Mouse (Mus musculus): ENCODE results near the gene Arpc1b. TPM values are rescaled to one million over a fixed set of nuclear protein-coding genes. Genes with fewer than 3 reads are reported as not detected.
"Not testable (repeated sequence)": the region's sequence is repeated elsewhere in the genome, so short reads cannot be mapped to it uniquely, and the experiment has no call there.

Arpc1b gene
- 95.4 and 127 TPM in 2 replicates for polyA plus RNA-seq (2014; fragmentation: Nextera tagmentation; extraction: Ambion mirVana)

- under 1% methylated on average over 49 of the region's 53 CpGs for WGBS (ENCODE audit: insufficient replicate concordance)
- Histone ChIP-seq H3K27ac (ENCODE audit: low read depth, low read length) (0 out of 2 replicates have a peak within 1 kb of the TSS, but pooled peaks have one; percentile 35), H3K9ac (ENCODE audit: low read depth, low read length) (peak within 1 kb of the TSS; percentile 80), H3K9me3 (replicated peaks; ENCODE audit: control insufficient read depth, low read length) (no peaks in the 10 kb centered on the region), H3K4me2 (peak within 1 kb of the TSS; percentile 94), H3K4me3 (ENCODE audit: low read depth, low read length) (peak within 1 kb of the TSS; percentile 79), H3K4me1 (ENCODE audit: control insufficient read depth, insufficient read depth, low read length) (peaks cover 8% of the 10 kb centered on the region; the same call in 1 of the 2 replicates), H3K36me3 (ENCODE audit: control insufficient read depth, insufficient read depth, low read length) (no peaks in the 10 kb centered on the region), H3K27me3 (ENCODE audit: control insufficient read depth, insufficient read depth, low read length) (no peaks in the 10 kb centered on the region)
- peak; percentile 79 for ATAC-seq (replicated peaks; ENCODE audit: insufficient number of reproducible peaks, low FRiP score, low TSS enrichment)
Observed at GRCm38 (mm10) chr5:145114071-145114605, at the start of gene Arpc1b. Gene Arpc1b (plus strand): TSS chr5:145114215.

- H3K9ac ChIP-seq (ENCODE audit: low read depth, low read length), result no peak overlapping the region
- H3K9me3 ChIP-seq (replicated peaks; ENCODE audit: control insufficient read depth, low read length), result no peaks in the 10 kb centered on the region
- ATAC-seq (replicated peaks; ENCODE audit: insufficient number of reproducible peaks, low FRiP score, low TSS enrichment), result no peak
- no peak overlapping the region for H3K4me2 ChIP-seq
- H3K27ac ChIP-seq (ENCODE audit: low read depth, low read length), result no peak overlapping the region
- 92% methylated on average over 1 of the region's 1 CpGs for WGBS (ENCODE audit: insufficient replicate concordance)
- no peak overlapping the region for H3K4me3 ChIP-seq (ENCODE audit: low read depth, low read length)
- no peaks in the 10 kb centered on the region for H3K4me1 ChIP-seq (ENCODE audit: control insufficient read depth, insufficient read depth, low read length)
- H3K27me3 ChIP-seq (ENCODE audit: control insufficient read depth, insufficient read depth, low read length), result no peaks in the 10 kb centered on the region
- no peaks in the 10 kb centered on the region for H3K36me3 ChIP-seq (ENCODE audit: control insufficient read depth, insufficient read depth, low read length)
Observed at GRCm38 (mm10) chr5:145064765-145065340, 49.2 kb upstream of the Arpc1b start.

DNA sequence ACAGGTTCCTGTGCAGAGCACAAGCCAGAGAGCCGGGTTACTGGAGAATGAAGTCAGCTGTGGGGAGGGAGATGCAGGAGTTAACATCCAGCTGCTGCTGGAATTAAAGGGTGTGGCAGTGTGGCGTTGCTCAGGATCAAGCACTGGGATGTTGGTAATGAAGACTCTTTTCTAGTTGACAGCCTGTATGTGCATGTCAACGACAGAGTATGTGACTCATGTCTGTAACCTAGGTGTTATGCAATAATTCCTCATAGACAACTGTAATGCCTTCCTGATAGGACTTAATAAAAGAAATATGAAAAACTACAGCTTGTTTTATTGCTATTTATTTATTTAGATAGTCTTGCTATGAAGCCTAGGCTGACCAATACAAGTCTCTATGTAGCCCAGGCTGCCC is 45.2 kb upstream of the Arpc1b start:
- no peaks in the 10 kb centered on the region for H3K36me3 ChIP-seq (ENCODE audit: control insufficient read depth, insufficient read depth, low read length)
- no peaks in the 10 kb centered on the region for H3K4me1 ChIP-seq (ENCODE audit: control insufficient read depth, insufficient read depth, low read length)
- 57% methylated on average over 3 of the region's 3 CpGs for WGBS (ENCODE audit: insufficient replicate concordance)
- H3K9ac ChIP-seq (ENCODE audit: low read depth, low read length), result no peak overlapping the region
- no peak overlapping the region for H3K27ac ChIP-seq (ENCODE audit: low read depth, low read length)
- H3K27me3 ChIP-seq (ENCODE audit: control insufficient read depth, insufficient read depth, low read length), result no peaks in the 10 kb centered on the region
- no peaks in the 10 kb centered on the region for H3K9me3 ChIP-seq (replicated peaks; ENCODE audit: control insufficient read depth, low read length)
- H3K4me3 ChIP-seq (ENCODE audit: low read depth, low read length), result no peak overlapping the region
- no peak overlapping the region for H3K4me2 ChIP-seq
- no peak for ATAC-seq (replicated peaks; ENCODE audit: insufficient number of reproducible peaks, low FRiP score, low TSS enrichment)

GRCm38 (mm10) chr5:145069707-145070106 is 44.3 kb upstream of the Arpc1b start:
- H3K9me3 ChIP-seq (replicated peaks; ENCODE audit: control insufficient read depth, low read length), result no peaks in the 10 kb centered on the region
- WGBS (ENCODE audit: insufficient replicate concordance), result under 1% methylated on average over 5 of the region's 5 CpGs
- no peaks in the 10 kb centered on the region for H3K27me3 ChIP-seq (ENCODE audit: control insufficient read depth, insufficient read depth, low read length)
- ATAC-seq (replicated peaks; ENCODE audit: insufficient number of reproducible peaks, low FRiP score, low TSS enrichment), result no peak
- no peak overlapping the region for H3K4me3 ChIP-seq (ENCODE audit: low read depth, low read length)
- no peak overlapping the region for H3K27ac ChIP-seq (ENCODE audit: low read depth, low read length)
- no peaks in the 10 kb centered on the region for H3K4me1 ChIP-seq (ENCODE audit: control insufficient read depth, insufficient read depth, low read length)
- no peak overlapping the region for H3K4me2 ChIP-seq
- no peaks in the 10 kb centered on the region for H3K36me3 ChIP-seq (ENCODE audit: control insufficient read depth, insufficient read depth, low read length)
- no peak overlapping the region for H3K9ac ChIP-seq (ENCODE audit: low read depth, low read length)

DNA sequence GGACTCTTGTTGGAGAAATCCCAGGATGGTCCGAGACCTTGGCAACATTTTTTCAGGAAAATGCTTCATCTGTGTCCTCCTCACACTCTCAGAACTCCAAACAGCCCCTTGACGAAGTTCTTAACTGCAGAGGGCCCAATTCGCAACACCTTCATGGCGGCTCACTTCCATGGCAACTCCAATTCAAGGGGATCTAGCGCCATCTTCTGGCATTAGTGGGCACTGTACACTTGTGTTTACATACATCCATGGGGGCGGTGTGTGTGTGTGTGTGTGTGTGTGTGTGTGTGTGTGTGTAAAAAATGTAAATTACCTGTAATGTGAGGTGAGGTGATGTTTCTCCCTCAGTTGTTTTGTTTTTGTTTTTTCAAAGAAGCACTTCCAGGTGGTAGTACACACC is 42.7 kb upstream of the Arpc1b start:
- no peak for ATAC-seq (replicated peaks; ENCODE audit: insufficient number of reproducible peaks, low FRiP score, low TSS enrichment)
- Histone ChIP-seq H3K27ac (ENCODE audit: low read depth, low read length) (no peak overlapping the region), H3K4me2 (no peak overlapping the region), H3K4me1 (ENCODE audit: control insufficient read depth, insufficient read depth, low read length) (no peaks in the 10 kb centered on the region), H3K9me3 (replicated peaks; ENCODE audit: control insufficient read depth, low read length) (no peaks in the 10 kb centered on the region), H3K9ac (ENCODE audit: low read depth, low read length) (no peak overlapping the region), H3K4me3 (ENCODE audit: low read depth, low read length) (no peak overlapping the region), H3K36me3 (ENCODE audit: control insufficient read depth, insufficient read depth, low read length) (no peaks in the 10 kb centered on the region), H3K27me3 (ENCODE audit: control insufficient read depth, insufficient read depth, low read length) (no peaks in the 10 kb centered on the region)
- WGBS (ENCODE audit: insufficient replicate concordance), result 42% methylated on average over 6 of the region's 6 CpGs

DNA sequence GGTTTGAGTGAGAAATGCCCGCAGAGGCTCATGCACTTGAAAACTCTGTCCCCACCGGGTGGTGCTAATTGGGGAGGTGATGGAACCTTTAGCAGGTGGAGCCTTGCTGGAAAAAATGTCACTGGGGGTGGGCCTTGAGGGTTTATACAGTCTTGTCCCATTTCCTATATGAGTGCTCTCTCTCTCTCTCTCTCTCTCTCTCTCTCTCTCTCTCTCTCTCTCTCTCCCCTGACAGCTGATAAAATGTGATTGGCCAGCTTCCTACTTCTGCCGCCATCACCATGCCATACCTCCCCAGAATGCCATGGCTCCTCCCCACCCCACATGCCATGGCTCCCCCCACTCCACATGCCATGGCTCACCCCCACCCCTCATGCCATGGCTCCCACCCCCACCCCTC is 38.9 kb upstream of the Arpc1b start:
- Histone ChIP-seq H3K9me3 (replicated peaks; ENCODE audit: control insufficient read depth, low read length) (no peaks in the 10 kb centered on the region), H3K4me3 (ENCODE audit: low read depth, low read length) (no peak overlapping the region), H3K27ac (ENCODE audit: low read depth, low read length) (no peak overlapping the region), H3K36me3 (ENCODE audit: control insufficient read depth, insufficient read depth, low read length) (no peaks in the 10 kb centered on the region), H3K27me3 (ENCODE audit: control insufficient read depth, insufficient read depth, low read length) (no peaks in the 10 kb centered on the region), H3K4me2 (no peak overlapping the region), H3K9ac (ENCODE audit: low read depth, low read length) (no peak overlapping the region), H3K4me1 (ENCODE audit: control insufficient read depth, insufficient read depth, low read length) (no peaks in the 10 kb centered on the region)
- WGBS (ENCODE audit: insufficient replicate concordance), result 48% methylated on average over 3 of the region's 3 CpGs
- ATAC-seq (replicated peaks; ENCODE audit: insufficient number of reproducible peaks, low FRiP score, low TSS enrichment), result no peak

GRCm38 (mm10) chr5:145081866-145082613 is 32.0 kb upstream of the Arpc1b start:
- Histone ChIP-seq H3K4me3 (ENCODE audit: low read depth, low read length) (no peak overlapping the region), H3K27ac (ENCODE audit: low read depth, low read length) (no peak overlapping the region), H3K4me1 (ENCODE audit: control insufficient read depth, insufficient read depth, low read length) (peaks cover 4% of the 10 kb centered on the region; the same call in 1 of the 2 replicates), H3K4me2 (no peak overlapping the region), H3K9me3 (replicated peaks; ENCODE audit: control insufficient read depth, low read length) (no peaks in the 10 kb centered on the region), H3K9ac (ENCODE audit: low read depth, low read length) (no peak overlapping the region), H3K27me3 (ENCODE audit: control insufficient read depth, insufficient read depth, low read length) (no peaks in the 10 kb centered on the region), H3K36me3 (ENCODE audit: control insufficient read depth, insufficient read depth, low read length) (peaks cover 4% of the 10 kb centered on the region; the same call in 1 of the 2 replicates)
- 83% methylated on average over 10 of the region's 10 CpGs for WGBS (ENCODE audit: insufficient replicate concordance)
- ATAC-seq (replicated peaks; ENCODE audit: insufficient number of reproducible peaks, low FRiP score, low TSS enrichment), result no peak

DNA sequence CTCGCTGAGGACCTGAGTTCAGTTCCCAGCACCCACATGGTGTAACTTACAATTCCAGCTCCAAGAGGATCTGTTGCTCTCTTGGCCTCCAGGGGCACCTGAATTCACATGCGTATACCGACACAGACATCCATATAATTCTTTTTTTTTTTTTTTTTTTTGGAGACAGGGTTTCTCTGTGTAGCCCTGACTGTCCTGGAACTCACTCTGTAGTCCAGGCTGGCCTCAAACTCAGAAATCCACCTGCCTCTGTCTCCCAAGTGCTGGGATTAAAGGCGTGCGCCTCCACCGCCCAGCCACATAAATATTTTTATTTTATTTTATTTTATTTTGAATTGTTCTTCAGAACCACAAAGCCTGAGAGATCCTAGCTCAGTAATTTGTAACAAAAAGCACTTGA is 30.8 kb upstream of the Arpc1b start:
- H3K9me3 ChIP-seq (replicated peaks; ENCODE audit: control insufficient read depth, low read length); H3K4me1 ChIP-seq (ENCODE audit: control insufficient read depth, insufficient read depth, low read length); H3K27me3 ChIP-seq (ENCODE audit: control insufficient read depth, insufficient read depth, low read length); H3K36me3 ChIP-seq (ENCODE audit: control insufficient read depth, insufficient read depth, low read length); ATAC-seq (replicated peaks; ENCODE audit: insufficient number of reproducible peaks, low FRiP score, low TSS enrichment): not testable (repeated sequence)
- peak overlapping the region; percentile 89 for H3K9ac ChIP-seq (ENCODE audit: low read depth, low read length)
- peak overlapping the region; percentile 79 for H3K4me3 ChIP-seq (ENCODE audit: low read depth, low read length)
- H3K4me2 ChIP-seq, result peak overlapping the region; percentile 77
- WGBS (ENCODE audit: insufficient replicate concordance), result 43% methylated on average over 6 of the region's 6 CpGs
- H3K27ac ChIP-seq (ENCODE audit: low read depth, low read length), result peak overlapping the region; percentile 59

All from heart, embryonic 11.5 days (tissue).